Mouse (Mus musculus) forebrain, embryonic 14.5 days (tissue): ENCODE measurements around the gene Chrnb1. TPM values are rescaled to one million over a fixed set of nuclear protein-coding genes. Genes with fewer than 3 reads are reported as not detected.

Source experiments
- ATAC-seq: fragments of 200-750 bp; cut with Nextera tagmentation; 2 replicates; pipeline ENCODE4 v1.8.0; 2017; ENCODE audit warnings: mild to moderate bottlenecking, moderate library complexity
- DNase-seq: peaks from one replicate; pipeline ENCODE4 v3.0.0-alpha.2; 2015; ENCODE audit warnings: low spot score
- H3K27ac ChIP-seq: fragments of 300-500 bp; sonication (generic); 2 replicates; pipeline ENCODE4 v1.5.1; 2014; ENCODE audit warnings: low read depth, mild to moderate bottlenecking, control low read depth, low read length, moderate library complexity
- H3K27me3 ChIP-seq: fragments of 300-500 bp; sonication (generic); replicated peaks from 2 replicates; pipeline ENCODE4 v1.6.1; 2014; ENCODE audit warnings: low read length, control low read depth, mixed read lengths; ENCODE audit not compliant: control insufficient read depth, insufficient read depth
- H3K36me3 ChIP-seq: fragments of 300-500 bp; sonication (generic); 2 replicates; pipeline ENCODE4 v1.6.1; 2014; ENCODE audit warnings: low read length, control low read depth; ENCODE audit not compliant: control insufficient read depth, insufficient read depth
- H3K4me1 ChIP-seq: fragments of 300-500 bp; sonication (generic); 2 replicates; pipeline ENCODE4 v1.6.1; 2014; ENCODE audit warnings: antibody characterized with exemption, low read length, control low read depth; ENCODE audit not compliant: control insufficient read depth, insufficient read depth
- H3K4me2 ChIP-seq: fragments of 300-500 bp; sonication (generic); 2 replicates; pipeline ENCODE4 v1.6.1; 2014; ENCODE audit warnings: mild to moderate bottlenecking, control low read depth, low read length
- H3K4me3 ChIP-seq: fragments of 300-500 bp; sonication (generic); 2 replicates; pipeline ENCODE4 v1.5.1; 2014; ENCODE audit warnings: low read depth, low read length, control low read depth
- H3K9ac ChIP-seq: fragments of 300-500 bp; sonication (generic); 2 replicates; pipeline ENCODE4 v1.6.1; 2014; ENCODE audit warnings: mild to moderate bottlenecking, low read length, control low read depth, moderate library complexity
- H3K9me3 ChIP-seq: fragments of 300-500 bp; sonication (generic); replicated peaks from 2 replicates; pipeline ENCODE4 v1.6.1; 2016; ENCODE audit warnings: low read length, control low read depth, mixed read lengths; ENCODE audit not compliant: control insufficient read depth
- WGBS: fragments of 180-500 bp; shearing (Covaris S2); extraction: QIAGEN DNeasy Blood & Tissue Kit; methylation state at CpG from one replicate; pipeline ENCODE4 v1.1.7; 2014; 5-methylcytosine and 5-hydroxymethylcytosine counted together
- polyA plus RNA-seq: library from polyadenylated mRNA; unstranded; fragments of >200 nt; fragmentation: Nextera tagmentation; extraction: Ambion mirVana; gene quantifications from 2 replicates; pipeline ENCODE4 v1.2.1, GENCODE M21; 2014

Gene Chrnb1
- polyA plus RNA-seq, 1 experiment from 2014 or later: 1.4 TPM

DNA sequence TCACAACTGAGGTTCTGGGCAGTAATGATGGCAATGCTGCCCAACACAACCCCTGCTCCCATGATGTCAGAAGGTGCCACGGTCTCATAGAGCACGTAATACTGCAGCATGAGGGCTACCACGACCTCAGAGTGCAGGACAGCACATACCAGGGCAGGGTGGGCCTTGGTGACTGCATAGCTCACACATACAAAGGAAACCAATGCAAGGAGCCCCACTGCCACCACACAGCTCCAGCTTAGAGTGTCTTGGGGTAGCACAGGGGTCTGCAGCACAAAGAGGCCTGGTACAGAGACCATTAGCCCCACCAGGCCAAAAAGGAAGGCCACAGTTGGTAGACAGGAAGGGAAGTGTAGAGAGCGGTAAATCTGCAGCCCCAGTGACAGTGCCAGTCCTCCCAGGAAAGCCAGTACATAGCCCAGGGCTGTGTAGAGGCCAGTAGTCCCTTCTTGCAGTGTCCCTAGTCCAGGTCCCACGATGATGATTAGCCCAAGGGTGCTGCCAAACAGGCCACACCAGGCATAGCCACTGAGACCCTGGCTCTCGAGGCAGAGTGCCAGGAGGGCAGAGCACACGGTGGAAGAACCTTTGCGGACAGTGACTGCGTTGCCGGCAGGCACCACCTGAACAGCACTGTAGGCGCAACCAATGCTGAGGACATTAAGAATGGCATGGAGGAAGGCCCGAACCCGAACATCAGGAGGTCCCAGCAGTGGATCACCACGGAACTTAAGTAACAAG is 35.4 kb downstream of the Chrnb1 start:
- 80% methylated on average over 14 of the region's 14 CpGs for WGBS
- 0 out of 2 replicates have a peak overlapping the region, but pooled peaks have one; percentile 53 for H3K4me3 ChIP-seq
- peak overlapping the region; percentile 90 for H3K4me2 ChIP-seq
- H3K4me1 ChIP-seq: peaks cover 28% of the 10 kb centered on the region
- peak overlapping the region; percentile 88 for H3K9ac ChIP-seq
- no peaks in the 10 kb centered on the region for H3K9me3 ChIP-seq
- H3K27ac ChIP-seq: peak overlapping the region; percentile 99
- no peak for DNase-seq
- no peaks in the 10 kb centered on the region for H3K36me3 ChIP-seq
- no peak for ATAC-seq
- H3K27me3 ChIP-seq: no peaks in the 10 kb centered on the region

DNA sequence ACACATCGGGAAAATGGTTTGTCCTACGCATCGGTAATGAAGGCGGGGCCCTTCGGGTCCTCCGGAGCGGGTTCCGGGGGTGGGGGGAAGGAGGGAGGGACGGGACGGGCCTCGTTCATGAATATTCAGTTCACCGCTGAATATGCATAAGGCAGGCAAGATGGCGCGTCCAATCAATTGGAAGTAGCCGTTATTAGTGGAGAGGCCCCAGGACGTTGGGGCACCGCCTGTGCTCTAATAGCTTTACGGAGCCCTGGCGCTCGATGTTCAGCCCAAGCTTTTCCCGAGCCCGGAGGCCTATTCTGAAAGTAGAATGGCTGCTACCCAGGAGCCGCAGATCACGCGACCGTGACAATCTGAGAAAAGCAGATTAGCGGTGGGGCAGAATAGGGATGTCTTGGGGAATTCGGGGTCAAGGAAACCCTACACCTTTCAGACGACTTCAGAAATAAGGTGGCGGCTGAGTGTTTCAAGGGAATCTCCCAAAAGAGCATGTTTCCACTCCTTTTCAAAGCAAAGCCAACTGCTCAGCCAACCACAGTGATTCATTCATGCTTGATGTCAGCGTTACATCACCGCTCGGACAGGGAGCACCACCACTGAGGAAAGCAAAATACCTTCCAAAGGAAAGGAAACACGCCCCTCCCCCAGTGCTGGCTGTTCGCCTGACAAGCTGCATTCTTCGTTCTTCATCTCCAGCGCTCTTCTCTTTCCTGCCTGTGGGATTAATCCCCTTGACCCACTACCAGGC is 36.6 kb downstream of the Chrnb1 start:
- peak overlapping the region; percentile 90 for H3K4me2 ChIP-seq
- ATAC-seq (peak; percentile 86), DNase-seq (peak; percentile 97)
- H3K4me3 ChIP-seq: peak overlapping the region; percentile 53
- H3K9ac ChIP-seq: peak overlapping the region; percentile 88
- H3K27ac ChIP-seq: peak overlapping the region; percentile 99
- peaks cover 33% of the 10 kb centered on the region for H3K4me1 ChIP-seq
- no peaks in the 10 kb centered on the region for H3K36me3 ChIP-seq
- H3K9me3 ChIP-seq: no peaks in the 10 kb centered on the region
- no peaks in the 10 kb centered on the region for H3K27me3 ChIP-seq
- WGBS: under 1% methylated on average over 37 of the region's 37 CpGs

DNA sequence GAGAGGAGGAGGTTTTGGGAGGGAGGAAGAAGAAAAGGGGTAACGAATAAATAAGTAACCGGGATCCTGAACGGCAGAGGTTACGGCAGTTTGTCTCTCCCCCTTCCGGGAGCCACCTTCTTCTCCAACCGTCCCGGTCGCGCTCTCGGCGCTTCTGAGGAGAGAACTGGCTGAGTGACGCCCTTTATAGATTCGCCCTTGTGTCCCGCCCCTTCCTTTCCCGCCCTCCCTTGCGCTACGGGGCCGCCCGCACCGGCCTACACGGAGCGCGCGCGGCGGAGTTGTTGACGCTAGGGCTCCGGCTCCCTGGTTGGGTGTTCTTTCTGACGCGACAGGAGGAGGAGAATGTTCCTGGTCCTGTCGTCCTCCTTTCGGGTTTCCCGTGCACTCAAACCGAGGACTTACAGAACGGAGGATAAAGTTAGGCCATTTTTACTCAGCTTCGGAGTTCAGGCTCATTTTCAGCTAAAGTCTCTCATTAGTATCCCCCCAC is 37.2 kb downstream of the Chrnb1 start, which contains the start of gene Polr2a:
TSS of gene Polr2a (minus strand) at position 160 of the 493 bp plus-strand sequence.
- Histone ChIP-seq H3K27ac (peak within 1 kb of the TSS; percentile 99), H3K4me3 (peak within 1 kb of the TSS; percentile 53), H3K4me1 (peaks cover 33% of the 10 kb centered on the region), H3K36me3 (no peaks in the 10 kb centered on the region), H3K4me2 (peak within 1 kb of the TSS; percentile 90), H3K9ac (peak within 1 kb of the TSS; percentile 88), H3K9me3 (no peaks in the 10 kb centered on the region), H3K27me3 (no peaks in the 10 kb centered on the region)
- ATAC-seq: peak; percentile 95
- 2% methylated on average over 36 of the region's 36 CpGs for WGBS
- peak; percentile 98 for DNase-seq

DNA sequence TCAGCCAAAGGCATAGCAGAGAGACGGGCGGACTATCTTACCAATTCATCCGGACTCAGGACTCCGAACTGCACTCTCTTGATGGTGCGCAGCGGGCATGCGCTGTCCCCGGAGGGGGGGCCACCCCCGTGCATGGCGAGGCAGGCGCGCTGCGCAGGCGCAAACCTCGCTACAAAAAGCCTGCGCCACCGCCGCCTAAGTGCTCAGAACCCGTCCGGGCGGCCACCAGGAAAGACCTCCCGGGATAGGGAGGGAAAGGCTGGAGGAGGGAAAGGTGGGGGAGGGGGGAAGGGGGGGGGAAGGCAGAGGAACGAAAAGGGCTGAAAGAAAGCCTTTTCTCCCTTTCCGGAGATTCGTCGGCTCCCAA is 37.7 kb downstream of the Chrnb1 start:
- no peaks in the 10 kb centered on the region for H3K27me3 ChIP-seq
- H3K4me1 ChIP-seq: peaks cover 33% of the 10 kb centered on the region
- ATAC-seq: peak; percentile 87
- H3K4me3 ChIP-seq: peak overlapping the region; percentile 53
- H3K9ac ChIP-seq: peak overlapping the region; percentile 88
- WGBS: under 1% methylated on average over 24 of the region's 26 CpGs
- no peaks in the 10 kb centered on the region for H3K36me3 ChIP-seq
- peak; percentile 98 for DNase-seq
- H3K27ac ChIP-seq: peak overlapping the region; percentile 99
- no peaks in the 10 kb centered on the region for H3K9me3 ChIP-seq
- H3K4me2 ChIP-seq: peak overlapping the region; percentile 90

DNA sequence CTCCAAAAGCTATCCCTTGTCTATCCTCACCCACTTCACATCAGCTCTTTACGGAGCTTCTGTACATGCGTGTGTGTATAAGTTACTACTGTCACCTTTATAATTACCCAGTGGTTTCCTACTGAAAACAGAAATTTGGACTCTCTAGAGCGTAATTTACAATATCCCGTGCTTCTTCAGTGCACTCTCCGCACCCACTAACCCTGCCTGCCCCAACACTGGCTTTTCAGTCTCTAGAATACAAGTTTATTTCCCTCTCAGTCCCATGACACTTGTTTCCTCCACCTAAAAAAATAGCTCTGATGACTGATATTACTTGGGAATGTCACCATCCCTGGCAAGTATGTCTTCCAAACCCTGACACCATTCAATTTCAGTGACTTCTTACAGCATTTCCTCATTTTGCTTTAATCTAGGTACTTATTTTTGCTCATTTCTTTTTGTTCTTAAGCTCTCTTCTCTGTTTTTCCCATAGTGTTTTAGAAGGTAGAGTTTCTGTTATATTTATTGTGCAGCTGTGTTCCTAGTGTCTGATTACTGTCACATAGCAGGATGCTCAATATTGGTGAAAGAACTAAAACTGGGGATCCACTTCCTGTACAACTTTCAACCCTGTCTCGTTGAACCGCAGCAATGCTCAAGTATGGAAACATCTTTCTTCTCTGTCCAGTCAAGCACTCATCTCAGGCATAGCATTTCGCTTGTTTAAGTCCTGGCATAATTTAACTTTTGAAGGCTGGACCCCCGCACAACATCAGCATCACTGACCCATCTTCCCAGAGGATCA is 38.2 kb downstream of the Chrnb1 start:
- H3K4me2 ChIP-seq: peak overlapping the region; percentile 90
- peaks cover 33% of the 10 kb centered on the region for H3K4me1 ChIP-seq
- no peaks in the 10 kb centered on the region for H3K9me3 ChIP-seq
- DNase-seq (no peak), ATAC-seq (no peak)
- peak overlapping the region; percentile 88 for H3K9ac ChIP-seq
- H3K4me3 ChIP-seq: peak overlapping the region; percentile 53
- peak overlapping the region; percentile 99 for H3K27ac ChIP-seq
- no peaks in the 10 kb centered on the region for H3K27me3 ChIP-seq
- WGBS: 41% methylated on average over 9 of the region's 9 CpGs
- no peaks in the 10 kb centered on the region for H3K36me3 ChIP-seq

DNA sequence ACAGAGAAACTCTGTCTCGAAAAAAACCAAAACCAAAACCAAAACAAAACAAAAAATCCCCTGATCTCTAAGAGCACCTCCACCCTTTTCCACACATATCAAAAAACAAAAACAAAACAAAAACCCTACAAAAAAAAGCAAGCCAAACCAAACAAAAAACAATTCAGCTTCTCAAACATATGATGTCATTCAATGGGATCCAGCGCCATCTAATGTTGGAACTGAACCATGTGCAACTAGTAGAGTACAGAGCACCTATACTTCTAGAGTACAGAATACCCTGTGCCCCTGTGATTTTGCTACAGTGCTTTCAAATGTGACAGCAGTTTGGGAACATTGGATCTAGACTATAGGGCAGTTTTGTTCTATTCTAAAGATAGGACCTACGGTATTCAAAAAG is 41.0 kb downstream of the Chrnb1 start:
- Histone ChIP-seq H3K9ac (no peak overlapping the region), H3K4me2 (peak overlapping the region; percentile 90)

DNA sequence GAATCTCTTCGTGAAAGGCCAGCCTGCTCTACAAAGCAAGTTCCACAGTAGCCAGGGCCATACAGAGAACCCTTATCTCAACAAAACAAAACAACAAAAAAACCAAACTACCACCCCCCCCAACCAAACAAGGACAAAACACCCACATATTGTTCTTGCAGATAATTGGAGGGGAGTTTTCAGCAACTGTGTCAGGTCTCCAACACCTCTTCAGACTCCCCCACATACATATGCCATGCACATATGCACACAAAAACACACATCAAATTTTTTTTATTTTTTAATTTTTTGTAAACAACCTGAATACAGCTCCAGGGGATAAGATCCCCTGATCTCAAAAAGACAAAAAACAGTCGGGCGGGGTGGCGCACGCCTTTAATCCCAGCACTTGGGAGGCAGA is 41.5 kb downstream of the Chrnb1 start:
- Histone ChIP-seq H3K9ac (no peak overlapping the region), H3K4me1 (peaks cover 24% of the 10 kb centered on the region), H3K9me3 (no peaks in the 10 kb centered on the region), H3K27me3 (no peaks in the 10 kb centered on the region), H3K4me2 (peak overlapping the region; percentile 90; the same call in 1 of the 2 replicates), H3K27ac (no peak overlapping the region), H3K4me3 (no peak overlapping the region), H3K36me3 (0 out of 2 replicates have a peak, but pooled peaks cover under 1% of the 10 kb centered on the region)
- WGBS: 89% methylated on average over 5 of the region's 5 CpGs
- no peak for ATAC-seq
- DNase-seq: no peak

More for the DNA sequence above, 41.0 kb downstream of the Chrnb1 start:
- no peaks in the 10 kb centered on the region for H3K27me3 ChIP-seq
- peak; percentile 88 for DNase-seq
- H3K9me3 ChIP-seq: no peaks in the 10 kb centered on the region
- no peak overlapping the region for H3K27ac ChIP-seq
- no peak overlapping the region for H3K4me3 ChIP-seq
- ATAC-seq: no peak
- H3K4me1 ChIP-seq: peaks cover 25% of the 10 kb centered on the region
- 45% methylated on average over 3 of the region's 3 CpGs for WGBS
- no peaks in the 10 kb centered on the region for H3K36me3 ChIP-seq

DNA sequence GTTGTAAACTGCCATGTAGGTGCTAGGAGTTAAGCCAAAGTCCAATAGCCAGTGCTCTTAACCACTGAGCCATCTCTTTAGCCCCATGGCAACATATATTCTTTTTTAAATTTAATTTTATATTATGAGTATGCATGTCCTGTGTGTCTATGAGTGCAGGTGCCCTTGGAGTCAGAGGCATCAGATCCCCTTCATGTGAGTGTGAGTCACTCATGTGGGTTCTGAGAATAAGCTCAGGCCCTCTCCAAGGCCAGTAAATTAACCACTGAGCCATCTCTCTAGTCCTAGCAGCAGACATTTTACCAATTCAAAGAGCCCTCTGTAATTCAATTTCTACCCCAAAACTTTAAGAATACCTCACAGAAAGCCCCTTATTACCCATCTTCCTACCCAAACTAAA is 43.1 kb downstream of the Chrnb1 start:
- H3K27ac ChIP-seq: no peak overlapping the region
- ATAC-seq (no peak), DNase-seq (no peak)
- H3K4me1 ChIP-seq: peaks cover 24% of the 10 kb centered on the region
- no peak overlapping the region for H3K9ac ChIP-seq
- H3K36me3 ChIP-seq: peaks cover 7% of the 10 kb centered on the region; the same call in 1 of the 2 replicates
- H3K4me2 ChIP-seq: no peak overlapping the region
- no peak overlapping the region for H3K4me3 ChIP-seq
- no peaks in the 10 kb centered on the region for H3K27me3 ChIP-seq
- no peaks in the 10 kb centered on the region for H3K9me3 ChIP-seq
